Mouse (Mus musculus) layer of hippocampus, adult 18-20 months (tissue): ENCODE results near the gene Rab3gap1. TPM values are rescaled to one million over a fixed set of nuclear protein-coding genes. Genes with fewer than 3 reads are reported as not detected.

Experiments
- DNase-seq, 2 experiments: peaks; one replicate each; pipeline ENCODE4 v3.0.0; 2022; ENCODE audit warnings: low spot score in 2 of 2
- total RNA-seq, 2 experiments: library from RNA; stranded (reverse); gene quantifications; 2 replicates each; pipeline ENCODE4 v1.2.3; 2021

Gene Rab3gap1
- total RNA-seq, 2 experiments from 2014 or later = 75.6 to 76.5 TPM

GRCm38 (mm10) chr1:127980911-127981559 is 112.5 kb downstream of the Rab3gap1 start:
- no peak for DNase-seq

DNA sequence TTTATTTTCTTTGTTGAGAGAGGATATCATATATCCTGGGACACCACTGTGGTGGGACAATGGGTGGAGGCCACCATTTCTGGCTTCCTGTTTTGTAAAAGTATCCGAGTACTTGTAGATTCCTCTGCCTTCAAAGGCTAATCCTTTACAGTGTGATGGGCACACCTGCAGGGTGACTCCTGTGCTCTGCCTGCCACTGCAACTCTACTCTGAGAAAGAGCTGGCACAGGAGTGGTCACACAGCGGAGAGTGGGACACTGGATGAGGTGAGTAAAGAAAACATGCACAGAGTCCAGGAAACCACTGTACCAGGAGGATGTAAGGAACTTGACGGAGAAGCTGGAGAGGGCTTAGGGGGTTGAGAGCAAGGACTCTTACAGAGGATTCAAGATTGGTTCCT is 113.7 kb downstream of the Rab3gap1 start:
- DNase-seq = no peak

DNA sequence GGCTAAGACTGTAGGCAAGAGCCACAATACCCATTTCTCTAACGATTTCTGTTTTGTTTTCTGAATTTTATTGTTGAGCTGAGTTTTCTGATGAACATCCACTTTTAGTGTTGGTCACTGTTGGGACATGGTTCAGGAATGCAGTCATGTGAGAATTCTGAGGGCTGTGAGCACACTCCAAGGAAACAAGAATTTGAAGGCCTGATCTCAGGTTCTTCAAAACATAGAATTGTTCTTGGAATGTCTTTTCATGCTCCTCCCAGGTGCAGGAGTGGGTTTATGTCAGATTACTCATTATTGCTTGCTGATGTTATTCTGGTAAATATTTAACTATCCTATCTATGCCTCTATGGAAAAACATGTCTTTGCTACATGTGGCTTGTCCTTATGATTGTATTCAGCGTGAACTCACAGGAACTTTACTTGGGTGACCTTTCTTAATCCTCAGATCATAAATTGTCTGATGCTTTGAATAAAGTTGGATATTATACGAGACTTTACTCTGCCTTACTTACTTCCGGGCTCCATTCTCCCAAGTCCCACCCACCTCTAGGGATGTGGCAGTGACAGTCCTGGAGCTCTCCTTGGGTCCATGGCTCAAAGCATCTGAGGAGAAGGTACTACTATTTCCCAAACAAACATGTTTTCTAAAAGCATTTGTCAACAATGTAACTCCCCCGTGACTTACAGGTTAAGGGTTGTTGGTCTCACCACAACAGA is 114.9 kb downstream of the Rab3gap1 start:
- DNase-seq = no peak

DNA sequence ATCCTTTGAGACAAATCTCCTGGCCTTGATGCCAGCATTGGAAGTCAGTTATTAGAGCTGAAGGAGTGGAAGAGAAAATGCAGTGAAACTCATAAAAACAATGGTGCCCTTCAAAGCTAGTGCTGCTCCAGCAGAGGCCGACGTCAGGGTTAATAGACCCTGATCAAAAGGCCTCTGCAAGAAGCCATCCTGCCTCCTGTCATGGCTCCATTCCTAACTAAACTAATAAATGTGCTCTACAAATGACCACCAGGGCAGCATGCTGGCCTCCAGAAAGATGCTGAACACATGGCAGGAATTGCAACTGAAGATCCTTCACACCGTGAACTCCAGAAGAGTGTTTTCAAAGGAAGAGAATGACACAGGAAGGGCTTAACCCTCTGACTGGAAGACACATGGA is 116.8 kb downstream of the Rab3gap1 start:
- no peak for DNase-seq

DNA sequence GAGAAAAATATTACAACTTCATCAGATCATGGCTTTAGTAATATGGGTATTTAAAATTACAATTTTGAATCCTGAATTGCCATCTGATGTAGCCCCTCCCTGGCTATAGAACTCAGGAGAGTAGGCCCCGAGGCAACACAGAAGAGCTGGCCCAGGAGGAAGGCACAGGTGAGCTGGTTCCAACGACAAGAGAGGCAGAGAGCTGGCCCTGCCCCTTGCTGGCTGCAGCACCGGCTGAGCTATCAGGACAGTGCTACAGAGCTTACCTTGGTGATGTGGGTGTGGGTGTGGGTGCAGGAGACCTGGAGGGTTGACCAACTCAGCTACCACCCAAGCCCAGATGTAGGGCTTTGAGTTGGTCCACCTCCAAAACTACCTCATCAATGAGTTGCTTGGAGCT is 119.7 kb downstream of the Rab3gap1 start:
- no peak for DNase-seq

- no peak for DNase-seq
Measured at GRCm38 (mm10) chr1:127989387-127989786, 120.8 kb downstream of the Rab3gap1 start.

GRCm38 (mm10) chr1:127989876-127990731 is 121.5 kb downstream of the Rab3gap1 start:
- DNase-seq = peak; percentile 40 to 59

Other genes starting within 250 kb of the Rab3gap1 start
- gene Tmem163, start 189.2 kb upstream of the Rab3gap1 start, total RNA-seq = 1 to 10 TPM; 5.7 to 7.0 TPM
- not detected for gene Acmsd, start 139.4 kb upstream of the Rab3gap1 start, total RNA-seq
- 10 to 100 TPM; 58.5 to 63.5 TPM for gene Ccnt2, start 94.6 kb upstream of the Rab3gap1 start, total RNA-seq
- 10 to 100 TPM in 1 of 2 experiments, 1 to 10 TPM in 1; 10.0 to 10.2 TPM for gene Map3k19, start 13.7 kb upstream of the Rab3gap1 start, total RNA-seq
- gene Zranb3, start 234.3 kb downstream of the Rab3gap1 start, total RNA-seq = 1 to 10 TPM; 6.9 to 7.0 TPM
- 100 to 1,000 TPM; 206 to 228 TPM for gene R3hdm1, start 234.5 kb downstream of the Rab3gap1 start, total RNA-seq